In genomic region chrX:52743781-52744180, GRCm38 (mm10) we compare ENCODE assay signal across 7 mouse cellular contexts. TPM values are rescaled to one million over a fixed set of nuclear protein-coding genes. Genes with fewer than 3 reads are reported as not detected.
DNase-seq lines count a peak whose midpoint lies in the region; ATAC-seq and TF ChIP-seq lines count a peak whose summit lies in the region.

No protein-coding gene starts in this region.

- no peak for TF ChIP-seq CTCF in spleen, adult 2 months (IDR thresholded peaks at IDR 0.05; ENCODE audit: extremely low read depth, insufficient read depth, insufficient read length, insufficient replicate concordance)

- H3K4me1 ChIP-seq in spleen, adult 2 months (ENCODE audit: control insufficient read depth, insufficient read depth, insufficient read length), result no peaks in the 10 kb centered on the region
- H3K4me1 ChIP-seq in forebrain, embryonic 12.5 days, result peaks cover 3% of the 10 kb centered on the region; the same call in 1 of the 2 replicates
- H3K4me1 ChIP-seq in liver, embryonic 15.5 days (replicated peaks), result no peaks in the 10 kb centered on the region

- no peaks in the 10 kb centered on the region for H3K9me3 ChIP-seq in forebrain, embryonic 12.5 days
- H3K9me3 ChIP-seq in liver, embryonic 15.5 days (replicated peaks), result no peaks in the 10 kb centered on the region

- no peak for ATAC-seq in forebrain, embryonic 12.5 days (ENCODE audit: low FRiP score)
- no peak for ATAC-seq in liver, embryonic 15.5 days (ENCODE audit: insufficient read depth)

- peak in 1 of 2 experiments; percentile 4 for DNase-seq in spleen, adult 2 months (ENCODE audit: low read depth in 1 of 2, low spot score in 2 of 2)
- DNase-seq in spleen, postnatal 4 days (ENCODE audit: low spot score in 2 of 2), result no peak
- DNase-seq in thymus, postnatal 25 days, result peak; percentile 39
- no peak for DNase-seq in MN1 (ENCODE audit: low spot score)
- DNase-seq in cerebellum, postnatal 36 days, result no peak

- H3K4me3 ChIP-seq in spleen, adult 2 months (ENCODE audit: extremely low read depth, insufficient read depth, insufficient read length), result peak overlapping the region; percentile 71
- H3K4me3 ChIP-seq in forebrain, embryonic 12.5 days (replicated peaks), result peak overlapping the region; percentile 45
- peak overlapping the region; percentile 34 for H3K4me3 ChIP-seq in liver, embryonic 15.5 days (replicated peaks)

- no peaks in the 10 kb centered on the region for H3K27me3 ChIP-seq in spleen, adult 2 months (ENCODE audit: control insufficient read depth, insufficient read depth, low read length)
- 0 out of 2 replicates have a peak, but pooled peaks cover 3% of the 10 kb centered on the region for H3K27me3 ChIP-seq in forebrain, embryonic 12.5 days
- H3K27me3 ChIP-seq in liver, embryonic 15.5 days, result peaks cover 34% of the 10 kb centered on the region

- no peaks in the 10 kb centered on the region for H3K36me3 ChIP-seq in spleen, adult 2 months (ENCODE audit: control insufficient read depth, insufficient read depth, low read length)
- H3K36me3 ChIP-seq in forebrain, embryonic 12.5 days (replicated peaks), result no peaks in the 10 kb centered on the region
- no peaks in the 10 kb centered on the region for H3K36me3 ChIP-seq in liver, embryonic 15.5 days (replicated peaks)

- WGBS in spleen, adult 2 months, result 23% methylated on average over 15 of the region's 15 CpGs
- WGBS in forebrain, embryonic 12.5 days, result 17% methylated on average over 15 of the region's 15 CpGs
- 11% methylated on average over 15 of the region's 15 CpGs for WGBS in liver, embryonic 15.5 days (ENCODE audit: insufficient replicate concordance)

- no peak overlapping the region for H3K27ac ChIP-seq in spleen, adult 2 months (ENCODE audit: insufficient read depth, low read length)
- H3K27ac ChIP-seq in forebrain, embryonic 12.5 days, result no peak overlapping the region
- H3K27ac ChIP-seq in liver, embryonic 15.5 days (replicated peaks), result no peak overlapping the region

- H3K4me2 ChIP-seq in forebrain, embryonic 12.5 days, result peak overlapping the region; percentile 79
- peak overlapping the region; percentile 61 for H3K4me2 ChIP-seq in liver, embryonic 15.5 days

- H3K9ac ChIP-seq in forebrain, embryonic 12.5 days, result peak overlapping the region; percentile 42
- H3K9ac ChIP-seq in liver, embryonic 15.5 days, result no peak overlapping the region

- no peak for TF ChIP-seq POLR2A in spleen, adult 2 months (IDR thresholded peaks at IDR 0.05; ENCODE audit: low read depth, low read length)

RNA-seq across cellular contexts. Expression of gene Ccdc160, which starts 47.2 kb away (rescaled TPM):
- not detected in 2 replicates for polyA plus RNA-seq in spleen, adult 2 months (2012; rRNA removed)
- polyA plus RNA-seq in forebrain, embryonic 12.5 days (2016; fragmentation: Nextera tagmentation; extraction: Ambion mirVana), result 2.4 and 3.5 TPM in 2 replicates
- polyA plus RNA-seq in liver, embryonic 15.5 days (2015; fragmentation: Nextera tagmentation; extraction: Ambion mirVana), result 0.10 and 0.12 TPM in 2 replicates
